Mouse (Mus musculus) midbrain, postnatal 0 days (tissue): Measurements from ENCODE around the gene Cfap44. TPM values are rescaled to one million over a fixed set of nuclear protein-coding genes. Genes with fewer than 3 reads are reported as not detected.
A peak's percentile ranks its signal among the peaks of the same experiment; 100 is the strongest.

Experiments
- ATAC-seq: fragments of 200-750 bp; cut with Nextera tagmentation; 2 replicates; pipeline ENCODE4 v1.8.0; 2017; ENCODE audit warnings: moderate number of reproducible peaks, mild to moderate bottlenecking, moderate TSS enrichment, moderate library complexity; ENCODE audit not compliant: low FRiP score
- DNase-seq: peaks from one replicate; pipeline ENCODE4 v3.0.0-alpha.2; 2015; ENCODE audit warnings: low spot score
- H3K27ac ChIP-seq: fragments of 300-500 bp; sonication (generic); 2 replicates; pipeline ENCODE4 v1.5.1; 2014; ENCODE audit warnings: low read depth, mild to moderate bottlenecking, low read length, mixed read lengths
- H3K27me3 ChIP-seq: fragments of 300-500 bp; sonication (generic); 2 replicates; pipeline ENCODE4 v1.6.1; 2014; ENCODE audit warnings: low read length, control low read depth, mixed read lengths; ENCODE audit not compliant: insufficient read depth
- H3K36me3 ChIP-seq: fragments of 300-500 bp; sonication (generic); 2 replicates; pipeline ENCODE4 v1.6.1; 2014; ENCODE audit warnings: low read length, control low read depth, mixed read lengths; ENCODE audit not compliant: insufficient read depth
- H3K4me1 ChIP-seq: fragments of 300-500 bp; sonication (generic); 2 replicates; pipeline ENCODE4 v1.6.1; 2014; ENCODE audit warnings: mild to moderate bottlenecking, control low read depth, antibody characterized with exemption, low read length, mixed read lengths; ENCODE audit not compliant: insufficient read depth
- H3K4me2 ChIP-seq: fragments of 300-500 bp; sonication (generic); 2 replicates; pipeline ENCODE4 v1.6.1; 2014; ENCODE audit warnings: low read depth, mild to moderate bottlenecking, low read length, mixed read lengths; ENCODE audit not compliant: poor library complexity, severe bottlenecking
- H3K4me3 ChIP-seq: fragments of 300-500 bp; sonication (generic); 2 replicates; pipeline ENCODE4 v1.5.1; 2014; ENCODE audit warnings: low read depth, mild to moderate bottlenecking, low read length, moderate library complexity
- H3K9ac ChIP-seq: fragments of 300-500 bp; sonication (generic); replicated peaks from 2 replicates; pipeline ENCODE4 v1.6.1; 2014; ENCODE audit warnings: mild to moderate bottlenecking, low read length, moderate library complexity, mixed read lengths; ENCODE audit not compliant: poor library complexity, severe bottlenecking
- H3K9me3 ChIP-seq: fragments of 300-500 bp; sonication (generic); 2 replicates; pipeline ENCODE4 v1.6.1; 2016; ENCODE audit warnings: low read length, control low read depth
- CTCF ChIP-seq: IDR thresholded peaks from 2 replicates; pipeline ENCODE4 v1.5.1; 2016; ENCODE audit warnings: antibody characterized with exemption, mild to moderate bottlenecking
- WGBS: fragments of 180-500 bp; shearing (Covaris S2); extraction: QIAGEN DNeasy Blood & Tissue Kit; methylation state at CpG from one replicate; pipeline ENCODE4 v1.1.7; 2014; 5-methylcytosine and 5-hydroxymethylcytosine counted together
- polyA plus RNA-seq: library from polyadenylated mRNA; unstranded; fragments of >200 nt; fragmentation: Nextera tagmentation; extraction: Ambion mirVana; gene quantifications from 2 replicates; pipeline ENCODE4 v1.2.1, GENCODE M21; 2015
- total RNA-seq: library from RNA; depleted of rRNA; stranded (reverse); fragments of >200 nt; gene quantifications from 2 replicates; pipeline ENCODE4 v1.2.3, GENCODE M21; 2014

The Cfap44 gene
- total and polyA plus RNA-seq, 2 experiments from 2014 or later, result 3.7 to 3.8 TPM

DNA sequence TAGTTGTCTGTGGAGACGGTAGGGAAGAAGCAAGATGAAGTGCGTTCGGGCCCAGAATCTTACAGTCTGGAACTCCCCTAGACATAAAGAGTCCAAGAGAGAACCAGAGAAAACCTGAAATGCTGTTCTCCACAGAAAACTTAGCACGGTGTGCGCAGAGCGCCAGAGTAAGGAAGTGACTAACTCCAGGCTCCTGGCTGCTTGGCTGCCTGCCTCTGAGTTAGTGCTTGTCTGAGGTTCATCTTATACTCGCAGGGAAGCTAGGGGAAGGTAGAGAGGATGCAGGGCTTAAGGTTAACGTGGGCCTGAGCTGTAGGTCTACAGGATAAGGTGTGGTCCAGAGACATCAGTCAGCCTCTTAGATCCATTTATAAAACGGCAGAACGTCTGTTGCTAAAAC is 107.2 kb downstream of the Cfap44 start:
- no peaks in the 10 kb centered on the region for H3K4me1 ChIP-seq
- WGBS, result 92% methylated on average over 10 of the region's 10 CpGs
- DNase-seq, result no peak
- no peak for TF ChIP-seq CTCF
- H3K4me3 ChIP-seq, result no peak overlapping the region
- no peak overlapping the region for H3K27ac ChIP-seq
- no peaks in the 10 kb centered on the region for H3K9me3 ChIP-seq
- no peak overlapping the region for H3K9ac ChIP-seq
- no peak overlapping the region for H3K4me2 ChIP-seq
- 0 out of 2 replicates have a peak, but pooled peaks cover 5% of the 10 kb centered on the region for H3K36me3 ChIP-seq
- H3K27me3 ChIP-seq, result no peaks in the 10 kb centered on the region
- ATAC-seq, result no peak

DNA sequence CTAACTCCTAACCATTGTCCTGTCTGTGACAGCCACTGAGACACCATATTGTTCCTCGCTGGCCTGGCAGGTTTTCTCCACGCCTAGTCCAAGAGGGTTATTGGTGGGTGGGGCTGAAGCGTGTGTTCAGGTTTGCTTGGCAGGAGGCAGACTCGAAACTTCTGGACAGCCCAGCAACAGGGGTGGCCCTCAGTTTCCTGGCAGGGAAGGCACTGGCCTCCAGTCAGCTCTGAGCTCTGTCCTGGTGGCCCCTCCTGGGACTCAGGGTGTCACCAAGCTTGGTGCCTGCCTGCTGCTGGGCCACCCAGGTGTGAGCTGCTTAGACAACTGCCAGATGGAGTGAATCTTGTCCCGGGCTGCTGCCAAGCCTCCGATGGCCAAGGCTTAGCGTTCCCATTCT is 107.7 kb downstream of the Cfap44 start:
- no peak overlapping the region for H3K27ac ChIP-seq
- WGBS, result 67% methylated on average over 7 of the region's 7 CpGs
- H3K9ac ChIP-seq, result no peak overlapping the region
- TF ChIP-seq CTCF, result no peak
- H3K4me3 ChIP-seq, result no peak overlapping the region
- no peak; the same call in 1 of the 2 replicates for ATAC-seq
- peak; percentile 63 for DNase-seq
- 0 out of 2 replicates have a peak, but pooled peaks cover 5% of the 10 kb centered on the region for H3K36me3 ChIP-seq
- H3K9me3 ChIP-seq, result no peaks in the 10 kb centered on the region
- H3K4me2 ChIP-seq, result no peak overlapping the region
- H3K4me1 ChIP-seq, result no peaks in the 10 kb centered on the region
- no peaks in the 10 kb centered on the region for H3K27me3 ChIP-seq

DNA sequence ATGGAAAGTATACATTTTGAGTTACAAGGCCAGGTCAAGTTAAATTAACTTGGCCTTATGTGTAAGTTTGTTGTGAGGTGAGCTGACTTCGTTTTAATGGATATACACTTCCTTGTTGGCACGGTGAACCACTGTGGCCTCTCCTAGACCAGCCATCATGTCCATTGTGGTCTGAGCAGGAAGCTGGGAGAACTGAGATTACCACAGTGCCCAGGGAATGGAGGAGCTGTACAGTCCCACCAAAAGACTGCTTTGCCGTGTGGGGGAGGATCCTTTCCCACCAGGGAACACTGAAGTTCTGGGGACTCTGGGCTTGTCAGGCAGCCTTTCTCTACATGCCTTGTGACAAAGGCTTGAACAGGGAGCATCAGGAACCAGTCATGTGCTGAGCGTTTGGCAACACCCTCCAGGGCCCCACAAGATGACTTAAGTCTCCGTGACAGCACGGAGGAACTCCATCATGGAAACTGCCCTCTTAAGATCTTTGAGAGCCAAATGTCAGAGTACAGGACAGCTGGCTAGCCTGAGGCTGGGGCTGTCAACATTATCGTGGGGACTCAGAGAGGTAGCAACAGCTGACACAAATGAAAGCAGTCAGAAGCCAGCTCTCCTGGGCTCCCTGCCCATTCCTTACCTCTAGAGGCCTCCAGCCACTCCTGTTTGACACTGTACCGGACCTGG is 108.4 kb downstream of the Cfap44 start:
- ATAC-seq (peak; percentile 67; the same call in 1 of the 2 replicates), DNase-seq (peak; percentile 86)
- TF ChIP-seq CTCF, result no peak
- H3K9me3 ChIP-seq, result no peaks in the 10 kb centered on the region
- H3K4me1 ChIP-seq, result no peaks in the 10 kb centered on the region
- H3K4me3 ChIP-seq, result no peak overlapping the region
- H3K9ac ChIP-seq, result no peak overlapping the region
- 0 out of 2 replicates have a peak, but pooled peaks cover 5% of the 10 kb centered on the region for H3K36me3 ChIP-seq
- H3K4me2 ChIP-seq, result no peak overlapping the region
- no peak overlapping the region for H3K27ac ChIP-seq
- H3K27me3 ChIP-seq, result no peaks in the 10 kb centered on the region
- WGBS, result 51% methylated on average over 8 of the region's 8 CpGs

DNA sequence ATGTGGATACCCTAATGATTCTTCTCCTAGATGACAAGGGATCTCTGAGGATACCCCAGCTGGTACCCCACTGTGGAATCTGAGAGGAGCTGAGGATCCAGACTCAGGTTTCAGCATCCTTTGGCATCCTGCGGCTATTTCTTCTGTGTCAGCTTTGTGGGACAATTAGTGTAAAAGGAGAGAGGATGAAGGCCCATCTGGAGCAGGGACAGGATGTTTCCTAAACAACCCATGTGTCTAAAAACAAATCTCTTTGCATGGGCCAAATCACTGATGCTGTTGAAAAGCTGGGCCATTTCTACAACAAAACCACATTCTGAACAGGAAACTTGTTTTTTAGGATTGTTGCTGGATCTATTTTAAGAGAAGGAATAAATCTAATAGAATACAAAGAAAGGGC is 110.6 kb downstream of the Cfap44 start:
- no peak for DNase-seq
- WGBS, result 91% methylated on average over 1 of the region's 1 CpGs
- no peaks in the 10 kb centered on the region for H3K9me3 ChIP-seq
- H3K4me3 ChIP-seq, result no peak overlapping the region
- H3K9ac ChIP-seq, result no peak overlapping the region
- no peak for TF ChIP-seq CTCF
- no peaks in the 10 kb centered on the region for H3K4me1 ChIP-seq
- no peak for ATAC-seq
- no peaks in the 10 kb centered on the region for H3K36me3 ChIP-seq
- H3K4me2 ChIP-seq, result no peak overlapping the region
- H3K27ac ChIP-seq, result no peak overlapping the region
- H3K27me3 ChIP-seq, result no peaks in the 10 kb centered on the region

- Histone ChIP-seq H3K9me3 (no peaks in the 10 kb centered on the region), H3K4me3 (no peak overlapping the region), H3K36me3 (no peaks in the 10 kb centered on the region), H3K27ac (peak overlapping the region; percentile 26; the same call in 1 of the 2 replicates), H3K27me3 (no peaks in the 10 kb centered on the region), H3K4me2 (no peak overlapping the region), H3K9ac (no peak overlapping the region), H3K4me1 (no peaks in the 10 kb centered on the region)
- no peak for TF ChIP-seq CTCF
- peak; percentile 89 for DNase-seq
- 62% methylated on average over 10 of the region's 10 CpGs for WGBS
- peak; percentile 83 for ATAC-seq
These were observed 112.7 kb downstream of the Cfap44 start for GRCm38 (mm10) chr16:44507027-44507929.

DNA sequence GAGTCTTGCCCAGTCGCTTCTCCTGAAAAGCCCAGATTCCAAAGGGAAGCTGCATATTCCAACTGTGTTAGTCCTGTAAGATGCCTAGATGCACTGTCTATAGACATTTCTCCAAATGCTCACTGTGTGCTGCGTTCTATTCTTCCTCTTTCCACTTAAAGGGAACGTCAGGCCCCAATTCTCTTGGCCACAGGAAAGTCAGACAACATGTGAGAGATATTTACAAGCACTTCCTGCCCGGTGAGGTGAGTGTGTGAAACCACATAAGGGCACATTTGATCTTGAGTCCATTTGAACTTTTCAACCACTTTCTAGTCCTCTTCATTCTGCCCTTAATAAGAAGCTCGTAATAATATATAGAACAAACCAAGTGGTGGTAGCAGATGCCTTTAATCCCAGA is 113.4 kb downstream of the Cfap44 start:
- Histone ChIP-seq H3K4me1 (no peaks in the 10 kb centered on the region), H3K9me3 (no peaks in the 10 kb centered on the region), H3K36me3 (no peaks in the 10 kb centered on the region), H3K27me3 (no peaks in the 10 kb centered on the region), H3K27ac (no peak overlapping the region), H3K4me2 (no peak overlapping the region), H3K4me3 (no peak overlapping the region), H3K9ac (no peak overlapping the region)
- DNase-seq, result no peak
- no peak for ATAC-seq
- TF ChIP-seq CTCF, result no peak
- 88% methylated on average over 5 of the region's 5 CpGs for whole genome bisulfite sequencing
